Mouse (Mus musculus) brown adipose tissue, adult 24 weeks (tissue): Measurements from ENCODE around the gene Nr1h3. TPM values are rescaled to one million over a fixed set of nuclear protein-coding genes. Genes with fewer than 3 reads are reported as not detected.
"Not testable (repeated sequence)": the region's sequence is repeated elsewhere in the genome, so short reads cannot be mapped to it uniquely, and the experiment has no call there.

Experiments
- H3K27ac ChIP-seq: fragments of 200-500 bp; replicated peaks from 2 replicates; pipeline ENCODE4 v1.5.1; 2012; ENCODE audit warnings: low read depth, mild to moderate bottlenecking, low read length
- H3K4me1 ChIP-seq: fragments of 200-500 bp; 2 replicates; pipeline ENCODE4 v1.6.1; 2012; ENCODE audit warnings: low read length, mixed read lengths; ENCODE audit not compliant: control insufficient read depth, insufficient read depth, insufficient read length
- H3K4me3 ChIP-seq: fragments of 200-500 bp; 2 replicates; pipeline ENCODE4 v1.5.1; 2012; ENCODE audit warnings: low read depth, mild to moderate bottlenecking, low read length, moderate library complexity; ENCODE audit not compliant: insufficient read depth
- polyA plus RNA-seq: library from polyadenylated mRNA; stranded (reverse); fragments of >200 nt; gene quantifications from 2 replicates; pipeline ENCODE4 v1.2.4, GENCODE M21; 2012; ENCODE audit not compliant: missing spikeins, insufficient read depth, insufficient read length

Nr1h3 gene
- polyA plus RNA-seq: 45.2 and 59.1 TPM in 2 replicates

- Histone ChIP-seq H3K4me3 (peak within 1 kb of the TSS; percentile 84), H3K4me1 (peaks cover 8% of the 10 kb centered on the region; the same call in 1 of the 2 replicates), H3K27ac (peak within 1 kb of the TSS; percentile 80)
Observed at GRCm38 (mm10) chr2:91202222-91202971, at the start of gene Nr1h3, which contains the start of gene Acp2. Gene Nr1h3 (minus strand): TSS chr2:91202834. Gene Acp2 (plus strand): TSS chr2:91202885.

GRCm38 (mm10) chr2:91252001-91252400, 49.4 kb upstream of the Nr1h3 start:
- Histone ChIP-seq H3K4me1 (no peaks in the 10 kb centered on the region), H3K27ac (no peak overlapping the region), H3K4me3 (no peak overlapping the region)

- Histone ChIP-seq H3K27ac (no peak overlapping the region), H3K4me1 (no peaks in the 10 kb centered on the region), H3K4me3 (no peak overlapping the region)
Observed at GRCm38 (mm10) chr2:91248366-91248765, 45.7 kb upstream of the Nr1h3 start.

GRCm38 (mm10) chr2:91244557-91245228, 42.1 kb upstream of the Nr1h3 start:
- Histone ChIP-seq H3K4me3 (no peak overlapping the region), H3K27ac (no peak overlapping the region), H3K4me1 (no peaks in the 10 kb centered on the region)

- Histone ChIP-seq H3K4me1 (no peaks in the 10 kb centered on the region), H3K27ac (no peak overlapping the region), H3K4me3 (no peak overlapping the region)
Observed at GRCm38 (mm10) chr2:91243416-91243815, 40.8 kb upstream of the Nr1h3 start.

- Histone ChIP-seq H3K4me3 (no peak overlapping the region), H3K27ac (no peak overlapping the region), H3K4me1 (no peaks in the 10 kb centered on the region)
Observed at GRCm38 (mm10) chr2:91242547-91242946, 39.9 kb upstream of the Nr1h3 start.

GRCm38 (mm10) chr2:91237511-91238080, 35.0 kb upstream of the Nr1h3 start:
- peak overlapping the region; percentile 58 for H3K4me3 ChIP-seq
- H3K4me1 ChIP-seq: not testable (repeated sequence)
- H3K27ac ChIP-seq: 0 out of 2 replicates have a peak overlapping the region, but pooled peaks have one; percentile 48

- Histone ChIP-seq H3K4me3 (peak within 1 kb of the TSS; percentile 75), H3K4me1 (no peaks in the 10 kb centered on the region), H3K27ac (peak within 1 kb of the TSS; percentile 69)
Observed at GRCm38 (mm10) chr2:91236601-91237510, 34.2 kb upstream of the Nr1h3 start, which contains the start of gene Ddb2. Gene Ddb2 (minus strand): TSS chr2:91236982.

- Histone ChIP-seq H3K27ac (no peak overlapping the region), H3K4me1 (no peaks in the 10 kb centered on the region), H3K4me3 (no peak overlapping the region)
Observed at GRCm38 (mm10) chr2:91229735-91230134, 27.1 kb upstream of the Nr1h3 start.

- H3K4me1 ChIP-seq: no peaks in the 10 kb centered on the region
- no peak overlapping the region for H3K27ac ChIP-seq
- H3K4me3 ChIP-seq: no peak overlapping the region
Observed at GRCm38 (mm10) chr2:91223614-91224013, 21.0 kb upstream of the Nr1h3 start.

- H3K4me3 ChIP-seq: no peak overlapping the region
- no peak overlapping the region for H3K27ac ChIP-seq
- H3K4me1 ChIP-seq: no peaks in the 10 kb centered on the region
Observed at GRCm38 (mm10) chr2:91220501-91220900, 17.9 kb upstream of the Nr1h3 start.

GRCm38 (mm10) chr2:91217032-91217431, 14.4 kb upstream of the Nr1h3 start:
- Histone ChIP-seq H3K4me1 (no peaks in the 10 kb centered on the region), H3K4me3 (no peak overlapping the region), H3K27ac (no peak overlapping the region)

- H3K27ac ChIP-seq: no peak overlapping the region
- no peak overlapping the region for H3K4me3 ChIP-seq
- H3K4me1 ChIP-seq: no peaks in the 10 kb centered on the region
Observed at GRCm38 (mm10) chr2:91213311-91213710, 10.7 kb upstream of the Nr1h3 start.

GRCm38 (mm10) chr2:91206254-91206775, 3.7 kb upstream of the Nr1h3 start:
- Histone ChIP-seq H3K4me3 (no peak overlapping the region), H3K27ac (peak overlapping the region; percentile 88), H3K4me1 (peaks cover 7% of the 10 kb centered on the region; the same call in 1 of the 2 replicates)
